Mouse (Mus musculus): ENCODE results near the gene Lias.

GRCm38 (mm10) chr5:65444981-65445380 lies 53.7 kb downstream of the Lias start:
- TF ChIP-seq POLR2A (IDR thresholded peaks at IDR 0.05; ENCODE audit: borderline replicate concordance, extremely low read depth, low read depth, low read length): no peak
- TF ChIP-seq CTCF (IDR thresholded peaks at IDR 0.05; ENCODE audit: insufficient read depth, low read length): no peak
